Mouse (Mus musculus): ENCODE results near the gene Tubb4b. TPM values are rescaled to one million over a fixed set of nuclear protein-coding genes. Genes with fewer than 3 reads are reported as not detected.

The Tubb4b gene
- polyA plus RNA-seq, 1 experiment: 605 TPM

GRCm38 (mm10) chr2:25266720-25267119 lies 42.2 kb upstream of the Tubb4b start:
- H3K4me1 ChIP-seq (ENCODE audit: control insufficient read depth, insufficient read depth, low read length): peaks cover 5% of the 10 kb centered on the region
- TF ChIP-seq POLR2A (IDR thresholded peaks at IDR 0.05; ENCODE audit: insufficient read depth, low read length) (no peak), EP300 (IDR thresholded peaks at IDR 0.05; ENCODE audit: insufficient read depth, low read depth, low read length) (peak; percentile 71; the same call in 1 of the 2 replicates)
- H3K27ac ChIP-seq (ENCODE audit: insufficient read depth, low read length): no peak overlapping the region
- H3K36me3 ChIP-seq (ENCODE audit: control insufficient read depth, insufficient read depth, low read length, poor library complexity, severe bottlenecking): peaks cover 4% of the 10 kb centered on the region; the same call in 1 of the 2 replicates
- no peak overlapping the region for H3K9ac ChIP-seq (ENCODE audit: low read depth, poor library complexity, severe bottlenecking)
- no peak overlapping the region for H3K4me3 ChIP-seq (ENCODE audit: low read depth, low read length)
- no peaks in the 10 kb centered on the region for H3K27me3 ChIP-seq (ENCODE audit: control insufficient read depth, insufficient read depth, low read length, poor library complexity, severe bottlenecking)
- H3K9me3 ChIP-seq (replicated peaks; ENCODE audit: control insufficient read depth, insufficient read depth, low read length, poor library complexity, severe bottlenecking): no peaks in the 10 kb centered on the region

- Histone ChIP-seq H3K36me3 (ENCODE audit: control insufficient read depth, insufficient read depth, low read length, poor library complexity, severe bottlenecking) (peaks cover 4% of the 10 kb centered on the region; the same call in 1 of the 2 replicates), H3K27ac (ENCODE audit: insufficient read depth, low read length) (no peak overlapping the region), H3K27me3 (ENCODE audit: control insufficient read depth, insufficient read depth, low read length, poor library complexity, severe bottlenecking) (no peaks in the 10 kb centered on the region), H3K4me3 (ENCODE audit: low read depth, low read length) (no peak overlapping the region), H3K4me1 (ENCODE audit: control insufficient read depth, insufficient read depth, low read length) (peaks cover 5% of the 10 kb centered on the region), H3K9ac (ENCODE audit: low read depth, poor library complexity, severe bottlenecking) (no peak overlapping the region), H3K9me3 (replicated peaks; ENCODE audit: control insufficient read depth, insufficient read depth, low read length, poor library complexity, severe bottlenecking) (no peaks in the 10 kb centered on the region)
- TF ChIP-seq POLR2A (IDR thresholded peaks at IDR 0.05; ENCODE audit: insufficient read depth, low read length) (no peak), EP300 (IDR thresholded peaks at IDR 0.05; ENCODE audit: insufficient read depth, low read depth, low read length) (0 out of 2 replicates have a peak, but pooled peaks have one; percentile 44), CTCF (IDR thresholded peaks at IDR 0.05; ENCODE audit: low read depth, low read length) (no peak)
Observed at GRCm38 (mm10) chr2:25265897-25266656, 41.6 kb upstream of the Tubb4b start.

- H3K9ac ChIP-seq (ENCODE audit: low read depth, poor library complexity, severe bottlenecking): no peak overlapping the region
- peaks cover 5% of the 10 kb centered on the region for H3K4me1 ChIP-seq (ENCODE audit: control insufficient read depth, insufficient read depth, low read length)
- H3K36me3 ChIP-seq (ENCODE audit: control insufficient read depth, insufficient read depth, low read length, poor library complexity, severe bottlenecking): 0 out of 2 replicates have a peak, but pooled peaks cover 4% of the 10 kb centered on the region
- no peak overlapping the region for H3K4me3 ChIP-seq (ENCODE audit: low read depth, low read length)
- no peak overlapping the region for H3K27ac ChIP-seq (ENCODE audit: insufficient read depth, low read length)
- no peaks in the 10 kb centered on the region for H3K9me3 ChIP-seq (replicated peaks; ENCODE audit: control insufficient read depth, insufficient read depth, low read length, poor library complexity, severe bottlenecking)
- 0 out of 2 replicates have a peak, but pooled peaks have one; percentile 18 for TF ChIP-seq EP300 (IDR thresholded peaks at IDR 0.05; ENCODE audit: insufficient read depth, low read depth, low read length)
- no peak for TF ChIP-seq POLR2A (IDR thresholded peaks at IDR 0.05; ENCODE audit: insufficient read depth, low read length)
- no peak for TF ChIP-seq CTCF (IDR thresholded peaks at IDR 0.05; ENCODE audit: low read depth, low read length)
- H3K27me3 ChIP-seq (ENCODE audit: control insufficient read depth, insufficient read depth, low read length, poor library complexity, severe bottlenecking): no peaks in the 10 kb centered on the region
Observed at GRCm38 (mm10) chr2:25264851-25265250, 40.3 kb upstream of the Tubb4b start.

- 0 out of 2 replicates have a peak, but pooled peaks cover 4% of the 10 kb centered on the region for H3K36me3 ChIP-seq (ENCODE audit: control insufficient read depth, insufficient read depth, low read length, poor library complexity, severe bottlenecking)
- no peak overlapping the region for H3K9ac ChIP-seq (ENCODE audit: low read depth, poor library complexity, severe bottlenecking)
- H3K27ac ChIP-seq (ENCODE audit: insufficient read depth, low read length): no peak overlapping the region
- no peaks in the 10 kb centered on the region for H3K9me3 ChIP-seq (replicated peaks; ENCODE audit: control insufficient read depth, insufficient read depth, low read length, poor library complexity, severe bottlenecking)
- peak overlapping the region; percentile 10; the same call in 1 of the 2 replicates for H3K4me3 ChIP-seq (ENCODE audit: low read depth, low read length)
- no peak for TF ChIP-seq EP300 (IDR thresholded peaks at IDR 0.05; ENCODE audit: insufficient read depth, low read depth, low read length)
- TF ChIP-seq CTCF (IDR thresholded peaks at IDR 0.05; ENCODE audit: low read depth, low read length): no peak
- TF ChIP-seq POLR2A (IDR thresholded peaks at IDR 0.05; ENCODE audit: insufficient read depth, low read length): no peak
- no peaks in the 10 kb centered on the region for H3K27me3 ChIP-seq (ENCODE audit: control insufficient read depth, insufficient read depth, low read length, poor library complexity, severe bottlenecking)
- H3K4me1 ChIP-seq (ENCODE audit: control insufficient read depth, insufficient read depth, low read length): peaks cover 5% of the 10 kb centered on the region
Observed at GRCm38 (mm10) chr2:25264286-25264660, 39.8 kb upstream of the Tubb4b start.

GRCm38 (mm10) chr2:25263623-25264285 lies 39.3 kb upstream of the Tubb4b start:
- H3K4me3 ChIP-seq (ENCODE audit: low read depth, low read length): peak overlapping the region; percentile 78
- H3K27ac ChIP-seq (ENCODE audit: insufficient read depth, low read length): no peak overlapping the region
- no peaks in the 10 kb centered on the region for H3K36me3 ChIP-seq (ENCODE audit: control insufficient read depth, insufficient read depth, low read length, poor library complexity, severe bottlenecking)
- peaks cover 5% of the 10 kb centered on the region for H3K4me1 ChIP-seq (ENCODE audit: control insufficient read depth, insufficient read depth, low read length)
- no peaks in the 10 kb centered on the region for H3K9me3 ChIP-seq (replicated peaks; ENCODE audit: control insufficient read depth, insufficient read depth, low read length, poor library complexity, severe bottlenecking)
- H3K27me3 ChIP-seq (ENCODE audit: control insufficient read depth, insufficient read depth, low read length, poor library complexity, severe bottlenecking): no peaks in the 10 kb centered on the region
- TF ChIP-seq EP300 (IDR thresholded peaks at IDR 0.05; ENCODE audit: insufficient read depth, low read depth, low read length): no peak
- no peak for TF ChIP-seq POLR2A (IDR thresholded peaks at IDR 0.05; ENCODE audit: insufficient read depth, low read length)
- TF ChIP-seq CTCF (IDR thresholded peaks at IDR 0.05; ENCODE audit: low read depth, low read length): no peak
- peak overlapping the region; percentile 77 for H3K9ac ChIP-seq (ENCODE audit: low read depth, poor library complexity, severe bottlenecking)

Measured in ES-Bruce4 (cell line).